Mouse (Mus musculus): Measurements from ENCODE around the gene Fbxl5.

Fbxl5 gene

DNA sequence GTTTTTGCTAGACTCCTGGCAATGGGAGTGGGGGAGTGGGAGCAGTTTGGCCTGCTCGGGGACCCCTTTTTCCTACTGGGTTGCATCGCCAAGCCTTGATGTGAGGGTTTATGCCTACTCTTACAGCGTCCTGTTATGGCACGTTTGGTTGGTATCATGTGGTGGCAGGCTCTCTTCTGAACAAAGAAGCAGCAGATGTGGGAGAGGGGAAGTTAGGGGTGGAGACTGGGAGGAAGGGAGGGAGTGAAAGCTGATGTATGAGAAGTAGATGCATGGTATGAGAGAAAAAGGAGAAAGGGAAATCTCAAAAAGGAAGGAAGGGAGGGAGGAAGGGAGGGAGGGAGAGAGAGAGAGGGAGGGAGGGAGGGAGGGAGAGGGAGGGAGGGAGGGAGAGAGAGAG lies 14.5 kb downstream of the Fbxl5 start:
- ChIA-PET CTCF (no interaction called here), POLR2A (interaction anchor here in 3 of 4 experiments (0.7 to 4.2 kb wide), 10 partner anchors 7 to 392 kb away, joined by 3 to 32 read pairs (median 3); partner anchors contain the start of gene Fbxl5 (in 1 of the 3))

DNA sequence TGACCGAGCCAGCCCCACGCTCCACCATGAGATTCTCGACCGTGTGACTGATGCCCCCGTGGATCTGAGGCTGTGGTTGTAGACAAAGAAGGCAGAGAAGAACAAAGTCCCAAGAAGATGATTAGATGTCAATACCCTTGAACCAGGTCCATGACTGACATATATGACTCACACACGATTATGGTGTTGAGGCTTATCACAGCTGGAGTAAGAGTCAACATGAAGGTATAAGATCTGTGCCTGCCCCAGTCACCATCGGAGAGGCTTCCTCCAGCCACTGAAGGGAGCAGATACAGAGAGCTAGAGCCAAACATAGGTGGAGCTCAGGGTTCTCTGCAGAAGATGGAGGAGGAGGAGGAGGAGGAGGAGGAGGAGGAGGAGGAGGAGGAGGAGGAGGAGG lies 15.1 kb downstream of the Fbxl5 start:
- ChIA-PET POLR2A (interaction anchor here in 2 of 4 experiments (0.7 to 4.2 kb wide), 5 partner anchors 8 to 24 kb away, joined by 3 to 32 read pairs (median 3); no protein-coding TSS in a partner anchor), CTCF (no interaction called here)

DNA sequence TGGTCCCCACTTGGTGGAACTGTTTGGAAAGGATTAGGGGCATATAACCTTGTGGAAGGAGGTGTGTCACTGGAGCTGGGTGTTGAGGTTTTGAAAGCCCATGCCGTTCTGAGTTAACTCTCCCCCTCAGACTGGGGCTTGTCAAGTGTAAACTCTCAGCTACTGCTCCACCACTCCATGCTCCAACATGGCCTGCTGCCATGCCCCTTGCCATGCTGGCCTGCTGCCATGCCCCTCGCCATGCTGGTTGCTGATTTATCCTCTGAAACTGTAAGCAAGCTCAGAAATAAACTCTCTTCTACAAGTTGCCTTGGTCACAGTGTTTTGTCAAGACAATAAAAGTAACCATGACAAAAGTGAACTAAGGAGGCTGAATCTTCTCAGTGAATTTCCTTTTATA lies 16.0 kb downstream of the Fbxl5 start:
- ChIA-PET CTCF (interaction anchor here in 1 of 4 experiments (1.3 kb wide), 1 partner anchor 133 kb away, joined by 3 read pairs; no protein-coding TSS in a partner anchor), POLR2A (interaction anchor here in 3 of 4 experiments (0.5 to 4.2 kb wide), 5 partner anchors 10 to 39 kb away, joined by 3 to 32 read pairs (median 4); no protein-coding TSS in a partner anchor)

- ChIA-PET POLR2A (interaction anchor here in 2 of 4 experiments (1.6 to 2.3 kb wide), 2 partner anchors 19 to 67 kb away, joined by 5 to 6 read pairs; partner anchors contain the start of gene Cd38 (in 1 of the 2)), CTCF (no interaction called here)
These were observed 19.6 kb downstream of the Fbxl5 start for GRCm38 (mm10) chr5:43801798-43802197.

GRCm38 (mm10) chr5:43801253-43801652 lies 20.2 kb downstream of the Fbxl5 start:
- POLR2A ChIA-PET = interaction anchor here in 3 of 4 experiments (0.9 to 1.7 kb wide), 6 partner anchors 9 to 68 kb away, joined by 3 to 12 read pairs (median 4); partner anchors contain the start of gene Cd38 (in 1 of the 3)

DNA sequence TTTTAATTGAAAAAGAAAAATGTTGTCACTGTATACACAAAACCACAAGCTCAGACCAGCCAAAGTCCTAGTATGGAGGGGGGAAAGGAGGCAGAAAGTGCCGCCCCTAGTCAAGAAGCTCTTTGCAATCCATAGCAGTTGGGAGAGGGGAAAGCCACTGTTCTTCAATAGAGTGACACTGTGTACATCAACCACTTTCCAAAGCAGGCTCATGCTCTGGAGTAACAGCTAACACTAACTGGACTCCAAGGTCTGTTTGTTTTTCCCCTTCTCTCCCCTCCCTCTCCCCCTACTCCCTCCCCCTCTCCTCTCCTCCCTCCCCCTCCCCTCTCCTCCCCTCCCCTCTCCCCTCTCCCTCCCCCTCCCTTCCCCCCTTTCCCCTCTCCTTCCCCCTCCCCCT lies 20.7 kb downstream of the Fbxl5 start:
- POLR2A ChIA-PET = interaction anchor here in 3 of 4 experiments (0.9 to 1.7 kb wide), 6 partner anchors 9 to 68 kb away, joined by 3 to 12 read pairs (median 4); partner anchors contain the start of gene Cd38 (in 1 of the 3)
- CTCF ChIA-PET = interaction anchor here in 1 of 4 experiments (0.5 kb wide), 1 partner anchor 96 kb away, joined by 5 read pairs; no protein-coding TSS in a partner anchor

More at GRCm38 (mm10) chr5:43801253-43801652, 20.2 kb downstream of the Fbxl5 start:
- CTCF ChIA-PET = no interaction called here

DNA sequence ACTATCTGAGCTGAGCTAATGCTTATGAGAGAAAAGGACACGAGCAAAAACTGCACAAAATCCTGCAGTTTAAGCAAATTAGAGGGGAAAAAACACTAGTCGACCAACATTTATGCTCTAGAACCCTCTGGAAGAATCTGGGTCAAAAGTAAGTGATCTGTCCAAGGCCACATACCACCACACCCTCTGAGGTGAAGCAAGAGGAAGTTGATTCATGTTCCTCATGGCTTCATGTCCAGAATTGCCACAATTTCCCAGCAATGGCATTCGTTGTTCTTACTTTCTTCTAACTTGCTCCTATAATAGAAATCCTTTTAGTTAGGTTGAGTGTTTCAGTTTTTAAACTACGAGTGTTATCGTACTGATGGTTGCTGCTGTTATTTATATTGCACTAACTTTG lies 21.9 kb downstream of the Fbxl5 start:
- POLR2A ChIA-PET = interaction anchor here in 2 of 4 experiments (0.9 to 1.4 kb wide), 2 partner anchors 8 to 17 kb away, joined by 3 read pairs; no protein-coding TSS in a partner anchor
- CTCF ChIA-PET = no interaction called here

DNA sequence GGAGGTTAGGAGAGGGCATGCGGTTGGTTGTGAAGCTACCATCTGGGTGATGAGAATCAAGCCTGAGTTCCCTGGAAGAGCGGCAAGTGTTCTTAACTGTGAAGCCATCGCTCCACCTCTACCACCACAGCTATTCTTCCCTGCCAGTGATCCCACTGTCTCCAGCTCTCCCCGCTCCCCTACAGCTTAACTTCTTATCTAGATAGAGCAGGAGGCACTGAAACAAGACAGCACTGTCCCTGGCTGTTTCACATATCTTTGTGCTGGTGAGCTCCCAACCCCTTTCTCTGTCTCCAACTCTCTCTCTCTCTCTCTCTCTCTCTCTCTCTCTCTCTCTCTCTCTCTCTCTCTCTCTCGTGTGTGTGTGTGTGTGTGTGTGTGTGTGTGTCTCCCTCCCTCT lies 29.1 kb downstream of the Fbxl5 start:
- ChIA-PET POLR2A (interaction anchor here in 2 of 4 experiments (1.0 to 2.2 kb wide), 2 partner anchors 9 to 16 kb away, joined by 4 to 5 read pairs; no protein-coding TSS in a partner anchor), CTCF (no interaction called here)

- POLR2A ChIA-PET = interaction anchor here in 1 of 4 experiments (0.5 kb wide), 1 partner anchor 1733 kb away, joined by 3 read pairs; no protein-coding TSS in a partner anchor
- CTCF ChIA-PET = no interaction called here
These were observed 33.3 kb downstream of the Fbxl5 start for GRCm38 (mm10) chr5:43787976-43788752.

GRCm38 (mm10) chr5:43786607-43787006 lies 34.8 kb downstream of the Fbxl5 start:
- POLR2A ChIA-PET = interaction anchor here in 1 of 4 experiments (0.7 to 2.2 kb wide), 3 partner anchors 14 to 21 kb away, joined by 3 to 6 read pairs (median 3); no protein-coding TSS in a partner anchor
- CTCF ChIA-PET = no interaction called here

DNA sequence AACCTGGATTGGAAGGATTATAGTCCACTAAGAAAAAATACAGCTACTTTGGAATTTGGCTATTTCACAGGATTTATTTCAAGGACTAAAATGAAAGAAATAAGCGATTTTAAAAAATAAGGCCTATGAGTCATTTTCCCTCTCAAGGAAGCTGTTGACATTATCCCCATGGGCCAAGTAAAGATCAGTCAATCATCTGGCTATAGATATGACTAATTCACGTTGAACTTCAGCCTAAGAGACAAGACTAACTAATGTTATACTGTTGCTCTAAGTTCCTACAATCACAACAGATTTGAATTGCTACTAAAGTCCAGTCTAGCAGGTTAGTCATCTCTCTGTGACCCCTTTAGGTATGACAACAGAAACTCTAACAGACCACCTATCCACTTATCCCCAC lies 37.4 kb downstream of the Fbxl5 start:
- ChIA-PET CTCF (no interaction called here), POLR2A (interaction anchor here in 2 of 4 experiments (1.6 to 5.8 kb wide), 7 partner anchors 13 to 30 kb away, joined by 8 to 49 read pairs (median 18); no protein-coding TSS in a partner anchor)

- CTCF ChIA-PET = interaction anchor here in 1 of 4 experiments (0.6 to 0.8 kb wide), 2 partner anchors 110 to 629 kb away, joined by 3 to 4 read pairs; no protein-coding TSS in a partner anchor
- POLR2A ChIA-PET = interaction anchor here (0.6 to 5.8 kb wide), 51 partner anchors 8 to 732 kb away, joined by 3 to 49 read pairs (median 4); partner anchors contain the start of genes Fbxl5 (in 2 of the 4) and Tapt1 (in 1 of the 4)
These were observed 39.2 kb downstream of the Fbxl5 start for GRCm38 (mm10) chr5:43781977-43782930.

DNA sequence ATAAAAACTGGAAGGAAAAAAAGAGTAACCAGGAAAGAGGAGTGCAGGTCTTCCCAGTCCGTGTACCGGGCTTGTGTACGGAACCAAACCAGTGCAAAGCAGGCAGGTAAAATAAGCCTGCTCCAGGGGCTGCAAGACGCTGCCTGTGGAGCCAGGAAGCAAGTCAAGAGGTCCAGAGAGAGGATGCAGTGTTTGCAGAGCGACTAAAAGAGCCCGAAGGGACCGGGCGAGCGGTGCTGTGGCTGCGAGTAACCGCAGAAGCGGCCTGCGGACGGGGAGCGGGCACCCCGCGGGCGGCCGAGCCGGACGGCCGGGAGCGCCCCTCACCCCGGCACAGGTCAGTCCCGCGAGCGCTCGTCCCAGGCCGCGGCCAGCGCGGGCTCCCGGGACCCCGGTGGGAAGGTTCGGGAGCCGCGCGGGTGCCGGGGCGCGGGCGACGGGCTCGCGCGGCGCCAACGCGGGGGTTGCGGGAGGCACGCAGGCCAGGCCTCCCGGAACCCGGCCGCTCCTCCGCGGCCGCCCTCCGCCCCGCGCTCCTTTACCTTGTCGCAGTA lies 39.9 kb downstream of the Fbxl5 start:
- POLR2A ChIA-PET = interaction anchor here (0.6 to 5.8 kb wide), 34 partner anchors 9 to 444 kb away, joined by 3 to 49 read pairs (median 4); partner anchors contain the start of genes Fbxl5 (in 2 of the 4) and Tapt1 (in 1 of the 4)
- CTCF ChIA-PET = interaction anchor here in 1 of 4 experiments (0.8 kb wide), 1 partner anchor 109 kb away, joined by 3 read pairs; no protein-coding TSS in a partner anchor

DNA sequence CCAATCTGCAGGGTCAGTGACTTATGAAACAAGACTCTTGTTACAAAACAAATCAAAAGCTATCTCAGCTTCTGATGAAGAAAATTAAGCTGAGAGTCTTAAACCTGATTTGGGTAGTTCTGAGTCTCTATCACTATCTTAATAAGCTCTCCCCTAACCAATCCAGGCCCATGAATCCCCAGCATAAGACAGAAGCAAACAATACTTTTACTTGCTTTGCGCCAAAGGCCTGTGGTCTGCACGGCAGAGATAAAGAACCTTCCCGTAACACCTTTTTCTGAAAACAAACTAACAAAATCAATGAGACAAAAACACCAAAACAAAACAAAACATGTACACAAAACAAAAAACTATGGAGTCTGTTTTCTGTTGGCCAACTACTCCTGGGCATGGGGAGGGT lies 42.9 kb downstream of the Fbxl5 start:
- POLR2A ChIA-PET = interaction anchor here in 1 of 4 experiments (0.9 kb wide), 1 partner anchor 22 kb away, joined by 3 read pairs; no protein-coding TSS in a partner anchor

GRCm38 (mm10) chr5:43776993-43777392 lies 44.4 kb downstream of the Fbxl5 start:
- CTCF ChIA-PET = no interaction called here
- POLR2A ChIA-PET = interaction anchor here in 3 of 4 experiments (0.6 to 1.2 kb wide), 5 partner anchors 8 to 94 kb away, joined by 3 to 4 read pairs (median 3); no protein-coding TSS in a partner anchor

More for the DNA sequence above, 42.9 kb downstream of the Fbxl5 start:
- CTCF ChIA-PET = no interaction called here

GRCm38 (mm10) chr5:43776407-43776806 lies 45.0 kb downstream of the Fbxl5 start:
- ChIA-PET POLR2A (interaction anchor here in 3 of 4 experiments (0.6 to 1.1 kb wide), 4 partner anchors 20 to 69 kb away, joined by 3 to 4 read pairs (median 3); no protein-coding TSS in a partner anchor), CTCF (no interaction called here)

GRCm38 (mm10) chr5:43771555-43771954 lies 49.9 kb downstream of the Fbxl5 start:
- ChIA-PET CTCF (interaction anchor here in 1 of 4 experiments (0.6 kb wide), 1 partner anchor 418 kb away, joined by 5 read pairs; no protein-coding TSS in a partner anchor), POLR2A (interaction anchor here in 2 of 4 experiments (1.3 to 7.8 kb wide), 3 partner anchors 9 to 12 kb away, joined by 3 to 49 read pairs (median 5); no protein-coding TSS in a partner anchor)

Measured in embryonic stem cell, embryonic (primary cell).